Mouse (Mus musculus) hematopoietic stem cell, adult 5-6 weeks (primary cell): ENCODE measurements around the gene Pemt. TPM values are rescaled to one million over a fixed set of nuclear protein-coding genes. Genes with fewer than 3 reads are reported as not detected.

Experiments used
- ATAC-seq, 2 experiments: fragments of 125-278 bp in 1 of 2; replicated peaks in 1 of 2; 2 replicates each; pipeline ENCODE4 v1.8.0; 2016 to 2017; ENCODE audit warnings: inconsistent platforms in 2 of 2, mild to moderate bottlenecking in 2 of 2, moderate number of reproducible peaks in 2 of 2, low read depth in 1 of 2, moderate TSS enrichment in 1 of 2; ENCODE audit not compliant: low FRiP score in 2 of 2, poor library complexity in 2 of 2, severe bottlenecking in 2 of 2, insufficient read depth in 1 of 2, low TSS enrichment in 1 of 2
- total RNA-seq: library from RNA; stranded (forward); fragments of 172-1452, 232-1000 nt; gene quantifications from 2 replicates; pipeline ENCODE4 v1.2.3, GENCODE M21; 2017

Pemt gene
- total RNA-seq, 1 experiment from 2014 or later, result 16.3 TPM

DNA sequence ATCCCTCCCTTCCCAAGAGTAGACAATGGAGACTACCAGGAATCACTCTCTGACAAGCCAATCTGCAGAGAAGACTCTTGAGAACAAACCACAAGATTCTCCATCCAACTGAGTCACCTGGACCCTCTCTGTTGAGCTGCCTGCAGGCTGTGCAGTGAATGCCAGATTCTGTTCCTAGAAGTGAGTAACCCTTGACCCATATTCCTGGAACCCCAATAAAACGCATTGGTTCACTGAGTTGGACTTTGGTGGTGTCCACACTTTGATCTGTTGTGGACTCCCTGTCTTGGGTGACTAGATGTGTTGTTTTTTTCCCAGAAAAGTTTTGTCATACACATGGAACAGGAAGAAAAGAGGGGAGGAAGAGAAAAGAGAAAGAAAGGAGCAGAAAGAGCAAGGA is 106.5 kb downstream of the Pemt start:
- no peak for ATAC-seq

DNA sequence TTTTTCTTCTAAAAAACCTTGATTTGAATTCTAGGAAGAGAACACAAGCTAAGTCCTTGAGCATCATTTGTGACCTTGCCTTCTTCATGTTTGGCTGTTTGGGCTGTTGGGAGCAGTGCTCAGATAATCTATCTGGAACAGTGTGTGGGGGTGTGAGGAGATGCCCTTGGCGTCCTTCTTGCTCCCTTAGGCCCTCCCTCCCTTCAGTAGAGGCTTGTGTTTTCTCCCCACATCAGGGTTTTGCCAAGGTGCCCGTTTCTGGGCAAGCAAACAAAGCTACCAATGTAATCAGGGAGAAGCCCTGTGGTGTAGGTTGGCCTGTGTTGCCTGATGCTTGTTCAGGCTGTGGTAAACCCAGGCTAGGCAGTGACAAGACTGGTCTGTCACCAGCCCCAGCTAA is 108.7 kb downstream of the Pemt start:
- ATAC-seq, result no peak

DNA sequence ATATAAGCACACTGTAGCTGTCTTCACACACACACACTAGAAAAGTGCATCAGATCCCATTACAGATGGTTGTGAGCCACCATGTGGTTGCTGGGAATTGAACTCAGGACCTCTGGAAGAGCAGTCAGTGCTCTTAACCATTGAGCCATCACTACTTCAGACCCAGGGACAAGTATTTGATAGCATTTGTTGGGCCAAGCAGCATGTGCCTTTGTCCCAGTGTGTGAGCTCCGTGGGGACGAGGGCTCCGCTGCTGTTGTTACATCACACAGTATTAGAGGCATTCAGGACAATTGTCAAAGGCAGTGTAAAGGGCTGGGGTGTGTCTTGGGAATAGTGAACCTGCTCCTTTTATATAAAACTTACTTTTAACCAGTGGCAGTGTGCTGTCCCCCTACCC is 109.3 kb downstream of the Pemt start:
- no peak for ATAC-seq

DNA sequence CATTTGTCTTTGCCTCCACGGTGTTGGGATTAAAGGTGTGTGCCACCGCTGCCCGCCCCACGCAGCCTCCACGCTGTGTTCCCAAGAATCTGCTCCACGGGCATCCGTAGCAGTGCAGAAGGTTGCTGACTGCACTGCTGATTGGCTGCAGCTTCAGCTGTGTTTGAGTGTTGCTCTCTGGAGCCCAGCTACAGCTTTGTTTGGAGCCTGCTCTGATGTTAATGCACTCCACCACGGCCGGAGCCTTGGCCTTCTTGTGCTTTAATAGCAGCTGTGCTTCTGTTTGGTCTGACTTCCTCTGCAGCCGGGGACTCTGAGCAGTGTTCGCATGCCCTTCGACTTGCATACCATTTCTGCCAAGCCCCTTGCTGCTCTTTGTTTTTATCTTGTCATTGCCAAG is 112.3 kb downstream of the Pemt start:
- ATAC-seq, result no peak

DNA sequence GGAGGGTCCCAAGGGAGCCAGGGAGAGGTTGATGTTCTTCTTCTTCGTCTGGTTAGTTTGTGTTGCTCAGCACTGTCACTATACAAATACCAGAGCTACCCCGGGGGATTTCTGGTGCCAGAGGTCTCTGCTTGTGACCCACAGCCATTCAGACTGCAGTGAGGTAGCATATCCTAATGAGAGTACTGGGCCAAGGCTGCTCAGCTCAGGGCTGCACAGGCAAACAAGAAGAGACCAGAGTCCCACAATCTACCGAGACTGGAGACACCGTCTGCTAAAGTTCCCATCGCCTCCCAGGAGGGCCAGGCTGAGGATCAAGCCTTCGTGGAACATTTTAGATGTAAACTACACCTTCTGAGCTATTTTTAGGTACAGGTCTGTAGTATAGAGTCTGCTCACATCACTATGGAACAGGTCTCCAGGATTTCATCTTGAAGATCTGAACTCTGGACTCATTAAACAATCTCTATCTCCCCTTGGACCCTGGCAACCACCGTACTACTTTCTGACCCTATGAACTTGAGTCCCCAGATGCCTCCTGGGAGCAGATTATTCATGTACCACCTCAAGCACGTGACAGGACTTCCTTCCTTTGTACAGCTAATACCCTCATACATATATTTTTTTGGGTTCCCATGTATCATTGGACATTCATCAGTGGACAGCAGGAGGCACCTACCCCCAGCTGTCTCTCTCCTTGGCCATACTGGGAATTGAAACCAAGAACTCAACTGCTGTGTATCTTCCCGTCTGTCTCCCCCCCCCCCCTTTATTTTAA is 113.5 kb downstream of the Pemt start:
- ATAC-seq, result no peak

DNA sequence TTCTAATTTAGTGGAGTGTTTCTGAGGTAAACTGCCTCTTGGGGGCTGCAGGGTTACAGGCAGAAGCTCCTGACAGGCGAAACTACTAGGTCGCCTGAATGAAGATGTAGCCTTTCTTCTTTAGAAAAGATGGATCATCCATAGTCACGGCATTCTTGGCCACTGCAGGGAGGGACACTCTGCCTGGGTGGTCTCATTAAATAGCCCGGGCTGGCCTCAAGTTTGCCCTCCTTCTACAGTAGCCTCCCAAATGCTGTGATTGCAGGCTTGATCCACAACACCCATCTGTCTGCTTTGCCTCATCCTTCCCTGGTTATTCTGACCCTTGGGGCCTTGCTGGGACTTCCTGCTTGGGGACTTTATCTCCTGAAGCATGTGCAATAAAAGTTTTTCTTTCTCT is 116.3 kb downstream of the Pemt start:
- no peak for ATAC-seq

DNA sequence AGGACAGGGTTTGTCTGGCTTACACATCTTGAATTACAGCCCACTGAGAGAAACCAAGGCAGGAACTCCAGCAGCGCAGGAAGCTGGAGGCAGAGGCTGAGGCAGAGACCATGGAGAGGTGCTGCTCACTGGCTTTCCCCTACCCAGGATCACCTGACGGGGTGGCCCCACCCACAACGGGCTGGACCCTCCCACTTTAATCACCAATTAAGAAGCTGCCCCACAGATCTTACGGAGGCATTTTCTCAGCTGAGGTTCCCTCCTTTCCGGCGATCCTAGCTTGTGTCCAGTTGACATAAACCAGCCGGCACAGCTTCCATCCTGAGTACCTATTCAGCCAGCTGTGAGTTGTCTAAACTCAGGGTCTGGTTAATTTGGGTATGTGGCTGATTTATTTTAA is 125.0 kb downstream of the Pemt start:
- ATAC-seq, result no peak

Other genes starting within 250 kb of the Pemt start
- 24.5 and 27.3 TPM in 2 replicates for gene Flcn, start 236.5 kb downstream of the Pemt start, total RNA-seq
- gene Nt5m, start 207.0 kb downstream of the Pemt start, total RNA-seq, result 11.1 and 16.7 TPM in 2 replicates
- gene Cops3, start 206.7 kb downstream of the Pemt start, total RNA-seq, result 172 and 186 TPM in 2 replicates
- gene Med9, start 98.3 kb downstream of the Pemt start, total RNA-seq, result 19.6 and 20.4 TPM in 2 replicates
- 2.1 and 3.4 TPM in 2 replicates for gene Rasd1, start 81.5 kb downstream of the Pemt start, total RNA-seq
- gene Rai1, start 58.5 kb upstream of the Pemt start, total RNA-seq, result 20.8 and 20.9 TPM in 2 replicates
- gene Srebf1, start 176.1 kb upstream of the Pemt start, total RNA-seq, result 59.3 and 63.0 TPM in 2 replicates